Mouse (Mus musculus): ENCODE results near the gene Atg10. TPM values are rescaled to one million over a fixed set of nuclear protein-coding genes. Genes with fewer than 3 reads are reported as not detected.
"Not testable (repeated sequence)": the region's sequence is repeated elsewhere in the genome, so short reads cannot be mapped to it uniquely, and the experiment has no call there.

The Atg10 gene
- 10 to 100 TPM; 14.4 to 16.0 TPM for total RNA-seq (2021)

- DNase-seq = peak; percentile 89 to 90
Measured at GRCm38 (mm10) chr13:91223587-91224437, at the start of gene Atg10. Gene Atg10 (minus strand): TSS chr13:91223968.

DNA sequence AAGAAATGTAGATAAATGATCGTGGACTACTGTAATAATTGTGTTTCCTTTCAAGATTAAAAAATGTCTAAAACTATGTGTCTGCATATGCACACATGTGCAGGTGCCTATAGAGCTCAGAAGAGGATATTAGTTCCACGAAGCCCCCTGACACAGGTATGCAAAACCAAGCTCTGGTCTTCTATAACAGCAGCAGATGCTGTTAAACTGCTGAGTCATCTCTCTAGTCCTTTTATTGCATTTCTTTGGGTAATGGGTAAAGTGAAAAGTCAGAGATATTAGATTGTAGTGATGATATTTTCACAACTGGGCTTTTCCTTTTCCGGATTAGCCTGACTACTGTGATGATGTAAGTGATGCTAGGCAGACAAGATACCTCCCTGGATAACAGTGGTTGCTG lies 28.6 kb upstream of the Atg10 start:
- DNase-seq = no peak

DNA sequence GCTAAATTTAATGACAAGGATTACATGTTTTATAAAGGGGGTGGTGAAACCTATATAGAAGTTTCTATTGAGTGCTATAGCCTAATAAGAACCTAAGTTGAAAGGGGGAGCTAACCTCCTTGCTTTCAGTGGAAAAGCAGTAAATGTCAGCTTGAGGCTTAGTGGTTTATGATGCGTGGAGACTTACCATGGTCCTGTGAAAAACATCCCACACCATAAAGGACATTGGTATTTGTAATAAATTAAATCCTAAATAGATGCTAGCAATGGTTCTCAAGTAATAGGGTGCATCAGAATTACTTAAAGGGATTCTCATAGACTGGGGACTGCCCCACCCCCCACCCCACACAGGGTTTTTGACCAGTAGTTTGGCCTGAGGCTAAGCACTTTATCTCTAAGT lies 27.9 kb upstream of the Atg10 start:
- no peak for DNase-seq

DNA sequence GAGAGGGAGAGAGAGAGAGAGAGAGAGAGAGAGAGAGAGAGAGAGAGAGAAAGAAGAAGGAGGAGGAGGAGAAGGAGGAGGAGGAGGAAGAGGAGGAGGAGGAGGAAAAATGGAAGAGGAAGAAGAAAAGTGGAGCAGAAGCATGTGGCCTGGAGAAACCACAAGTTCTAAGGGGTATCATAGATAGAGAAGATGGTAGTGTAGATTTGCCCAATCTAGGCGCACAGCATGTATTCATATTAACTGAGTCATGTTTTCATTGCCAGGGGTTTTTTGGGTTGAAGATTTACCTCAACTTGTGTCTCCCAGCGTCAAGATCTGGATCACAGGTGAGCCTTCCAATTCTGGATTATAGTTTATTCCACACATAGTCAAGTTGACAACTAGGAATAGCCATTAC lies 26.3 kb upstream of the Atg10 start:
- not testable (repeated sequence) for DNase-seq

DNA sequence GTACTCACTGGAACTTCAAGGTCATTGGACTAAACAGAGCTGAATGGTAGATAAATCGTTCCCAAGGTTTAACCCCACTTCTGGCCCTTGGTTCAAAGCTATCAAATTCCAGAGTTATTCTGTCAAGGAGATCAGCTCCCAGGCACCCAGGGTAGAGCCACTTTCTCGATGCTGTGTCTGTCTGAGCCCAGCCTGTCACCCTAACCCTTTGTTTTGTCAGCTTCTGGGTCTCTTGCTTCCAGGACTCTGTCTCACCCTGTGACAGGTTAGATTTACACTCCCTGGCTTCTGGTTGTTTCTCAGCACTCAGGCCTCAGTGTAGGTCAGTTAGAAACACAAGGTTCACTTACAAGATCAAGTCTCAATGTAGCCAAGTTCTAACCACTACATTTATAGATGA lies 22.7 kb upstream of the Atg10 start:
- DNase-seq = no peak

- DNase-seq = no peak
Measured at GRCm38 (mm10) chr13:91237976-91238375, 14.2 kb upstream of the Atg10 start.

GRCm38 (mm10) chr13:91236884-91237283 lies 13.1 kb upstream of the Atg10 start:
- DNase-seq = no peak

DNA sequence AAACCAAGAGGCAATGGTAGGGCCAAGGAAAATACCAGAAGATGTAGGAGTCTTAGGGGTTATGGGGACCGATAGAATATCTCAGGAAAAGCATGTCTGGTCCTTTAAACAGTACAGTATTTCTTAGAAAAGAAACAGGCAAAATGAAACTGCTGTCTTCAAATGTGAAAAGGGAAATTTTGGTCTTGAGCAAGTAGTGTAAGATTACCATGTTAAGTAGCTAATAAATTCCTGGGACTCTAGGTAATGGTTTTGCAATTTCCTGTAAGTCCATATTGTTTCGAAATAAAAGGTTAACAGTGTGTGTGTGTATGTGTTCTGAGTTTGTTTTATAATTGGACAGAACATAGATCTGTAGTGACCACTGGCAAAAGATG lies 658 bp upstream of the Atg10 start:
- DNase-seq = no peak

- no peak for DNase-seq
Measured at GRCm38 (mm10) chr13:91223063-91223462, 705 bp downstream of the Atg10 start.

- no peak for DNase-seq
Measured at GRCm38 (mm10) chr13:91221696-91222095, 2.1 kb downstream of the Atg10 start.

DNA sequence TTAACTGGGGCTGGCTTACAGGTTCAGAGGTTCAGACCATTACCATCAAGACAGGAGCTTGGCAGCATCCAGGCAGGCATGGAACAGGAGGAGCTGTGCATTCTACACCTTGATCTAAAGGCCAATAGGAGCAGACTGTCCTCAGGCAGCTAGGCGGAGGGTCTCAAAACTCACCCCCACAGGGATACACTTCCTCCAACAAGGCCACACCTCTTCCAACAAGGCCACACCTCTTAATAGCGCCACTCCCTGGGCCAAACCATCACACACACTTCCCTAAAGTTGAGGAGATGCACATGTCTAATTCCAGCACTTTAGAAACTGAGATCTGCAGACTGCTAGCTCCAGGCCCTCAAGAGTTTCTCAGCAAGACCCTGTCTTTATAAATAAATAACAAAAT lies 6.1 kb downstream of the Atg10 start:
- no peak for DNase-seq

GRCm38 (mm10) chr13:91216656-91217205 lies 7.0 kb downstream of the Atg10 start:
- no peak for DNase-seq

DNA sequence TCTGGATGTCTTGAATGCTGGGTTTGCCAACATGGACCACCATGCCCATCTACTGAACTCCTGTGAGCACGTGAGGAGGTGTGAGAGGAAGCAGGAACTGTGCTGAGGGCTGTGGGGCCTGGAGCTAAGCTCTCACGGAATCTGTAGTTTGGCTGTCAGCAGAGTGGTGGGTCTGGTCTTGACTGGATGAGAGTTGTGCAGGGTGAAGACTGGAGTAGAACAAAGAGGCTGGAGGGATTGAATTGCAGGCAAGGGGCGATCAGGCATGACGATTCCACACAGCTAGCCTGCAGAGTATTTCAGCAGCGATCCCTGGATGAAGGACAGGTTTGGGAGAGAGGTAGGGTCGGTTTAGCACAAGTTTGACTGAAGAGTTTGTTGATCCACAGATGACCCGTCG lies 10.8 kb downstream of the Atg10 start:
- no peak for DNase-seq

- DNase-seq = no peak
Measured at GRCm38 (mm10) chr13:91206237-91206636, 17.5 kb downstream of the Atg10 start.

DNA sequence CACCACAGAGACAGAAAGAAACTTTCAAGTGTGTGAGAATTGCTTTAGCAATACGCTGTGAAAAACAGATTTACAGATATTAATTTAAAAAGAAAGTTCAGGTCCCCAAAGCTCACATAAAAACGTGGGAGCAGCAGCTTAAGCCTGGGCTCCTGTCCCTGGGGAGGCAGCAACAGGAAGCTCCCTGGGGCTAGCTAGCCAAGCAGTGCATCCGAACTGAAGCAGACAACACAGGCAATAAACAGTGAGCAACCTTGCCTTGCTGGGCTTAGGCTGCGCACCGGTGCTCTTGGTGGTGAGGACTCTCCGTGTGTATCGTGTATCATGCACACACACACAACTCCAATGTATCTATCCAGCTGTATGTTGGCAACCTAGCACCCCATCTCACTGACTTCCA lies 21.2 kb downstream of the Atg10 start:
- DNase-seq = no peak

- DNase-seq = no peak
Measured at GRCm38 (mm10) chr13:91187378-91188234, 36.2 kb downstream of the Atg10 start.

- no peak for DNase-seq
Measured at GRCm38 (mm10) chr13:91185248-91185867, 38.4 kb downstream of the Atg10 start.

DNA sequence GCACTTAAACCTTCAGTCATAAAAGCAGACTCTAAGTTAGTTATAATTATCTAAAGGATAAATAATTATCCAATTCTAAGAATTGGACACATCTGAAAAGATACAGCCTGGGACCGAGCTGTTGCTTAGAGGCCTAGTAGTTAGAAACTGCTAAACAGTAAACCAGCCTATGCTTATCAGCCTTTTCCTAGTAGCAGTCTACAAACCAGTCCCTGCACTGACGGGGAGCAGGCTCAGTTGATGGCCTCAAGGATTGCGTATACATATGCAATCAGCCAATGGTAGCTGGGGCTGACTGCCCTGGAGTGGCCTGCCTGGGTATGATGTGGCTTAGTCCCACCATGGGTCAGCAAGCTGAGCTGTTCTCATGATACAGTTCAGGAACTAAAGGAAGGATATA lies 39.5 kb downstream of the Atg10 start:
- DNase-seq = no peak

DNA sequence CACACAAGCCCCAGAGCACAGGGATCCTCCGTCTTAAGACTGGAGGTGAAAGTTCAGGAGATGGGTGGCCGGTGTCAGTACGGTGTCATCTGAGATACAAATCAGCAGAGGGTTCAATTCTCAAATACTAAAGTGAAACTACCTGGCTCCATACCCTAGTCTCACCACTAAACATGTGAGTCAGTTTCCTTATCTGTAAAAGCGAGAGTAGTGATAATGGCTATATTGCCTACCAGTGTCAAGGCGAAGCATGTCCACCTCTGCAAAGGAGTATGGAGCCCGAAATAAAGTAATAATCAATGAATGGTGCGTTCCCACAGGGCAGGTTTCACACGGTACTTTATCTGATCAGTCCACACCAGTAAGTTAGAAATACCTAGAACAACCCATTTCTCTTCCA lies 43.4 kb downstream of the Atg10 start:
- no peak for DNase-seq

GRCm38 (mm10) chr13:91179174-91179899 lies 44.4 kb downstream of the Atg10 start:
- no peak for DNase-seq

DNA sequence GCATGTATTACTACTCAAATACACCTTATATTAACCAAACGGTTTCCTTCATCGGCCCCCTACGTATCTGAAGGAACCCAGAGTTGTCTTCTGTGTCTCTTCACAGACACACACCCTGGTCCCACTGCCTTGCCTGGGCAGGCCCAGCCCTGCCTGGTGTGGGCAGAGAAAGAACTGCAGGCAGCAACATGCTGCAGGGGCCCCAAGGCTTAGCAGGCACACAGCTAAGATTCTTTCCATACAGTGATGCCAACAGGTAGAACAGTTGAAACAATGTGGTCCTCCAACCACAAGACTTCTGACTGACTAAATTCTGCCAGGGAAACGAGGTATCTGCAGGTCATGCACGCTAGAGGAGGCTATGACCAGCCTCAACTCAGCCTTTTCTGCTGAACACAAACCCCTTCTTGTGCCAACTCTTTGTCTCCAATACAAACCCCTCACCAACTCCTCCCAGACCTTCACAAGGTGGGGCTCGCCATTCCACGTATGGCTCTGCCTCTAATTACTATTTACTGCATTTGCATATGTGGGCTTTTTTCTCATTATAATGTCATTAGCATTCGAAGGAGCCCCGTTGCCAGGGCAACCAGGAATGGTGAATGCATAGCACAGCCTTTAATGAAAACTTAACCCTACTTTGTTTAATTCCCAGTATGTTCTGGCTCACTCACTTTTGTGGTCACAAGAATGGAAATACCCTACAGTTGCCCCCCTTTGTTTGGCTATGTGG lies 45.2 kb downstream of the Atg10 start:
- no peak for DNase-seq
